Mouse (Mus musculus) neural tube, embryonic 11.5 days (tissue): ENCODE data around the gene Ptprq. TPM values are rescaled to one million over a fixed set of nuclear protein-coding genes. Genes with fewer than 3 reads are reported as not detected.

Experiments used
- ATAC-seq: fragments of 200-750 bp; cut with Nextera tagmentation; 2 replicates; pipeline ENCODE4 v1.8.0; 2017; ENCODE audit warnings: moderate number of reproducible peaks, mild to moderate bottlenecking, moderate TSS enrichment, moderate library complexity; ENCODE audit not compliant: insufficient read depth, low FRiP score, low TSS enrichment
- DNase-seq: peaks from one replicate; pipeline ENCODE4 v3.0.0-alpha.2; 2015; ENCODE audit warnings: low spot score
- H3K27ac ChIP-seq: fragments of 300-500 bp; sonication (generic); 2 replicates; pipeline ENCODE4 v1.5.1; 2014; ENCODE audit warnings: low read depth, mild to moderate bottlenecking, low read length
- H3K27me3 ChIP-seq: fragments of 300-500 bp; sonication (generic); 2 replicates; pipeline ENCODE4 v1.6.1; 2014; ENCODE audit warnings: mild to moderate bottlenecking, low read length, mixed read lengths; ENCODE audit not compliant: control insufficient read depth, insufficient read depth
- H3K36me3 ChIP-seq: fragments of 300-500 bp; sonication (generic); 2 replicates; pipeline ENCODE4 v1.6.1; 2014; ENCODE audit warnings: mild to moderate bottlenecking, low read length, moderate library complexity, mixed read lengths; ENCODE audit not compliant: control insufficient read depth, insufficient read depth
- H3K4me1 ChIP-seq: fragments of 300-500 bp; sonication (generic); 2 replicates; pipeline ENCODE4 v1.6.1; 2014; ENCODE audit warnings: low read length, mixed read lengths; ENCODE audit not compliant: control insufficient read depth, insufficient read depth
- H3K4me2 ChIP-seq: fragments of 300-500 bp; sonication (generic); 2 replicates; pipeline ENCODE4 v1.6.1; 2014; ENCODE audit warnings: low read depth, mild to moderate bottlenecking, moderate library complexity
- H3K4me3 ChIP-seq: fragments of 300-500 bp; sonication (generic); 2 replicates; pipeline ENCODE4 v1.5.1; 2014; ENCODE audit warnings: low read depth, low read length
- H3K9ac ChIP-seq: fragments of 300-500 bp; sonication (generic); 2 replicates; pipeline ENCODE4 v1.6.1; 2014; ENCODE audit warnings: mild to moderate bottlenecking, low read length
- H3K9me3 ChIP-seq: fragments of 300-500 bp; sonication (generic); 2 replicates; pipeline ENCODE4 v1.6.1; 2016; ENCODE audit warnings: low read length; ENCODE audit not compliant: control insufficient read depth
- WGBS: fragments of 180-500 bp; shearing (Covaris S2); extraction: QIAGEN DNeasy Blood & Tissue Kit; methylation state at CpG from one replicate; pipeline ENCODE4 v1.1.7; 2014; 5-methylcytosine and 5-hydroxymethylcytosine counted together
- polyA plus RNA-seq: library from polyadenylated mRNA; unstranded; fragments of >200 nt; fragmentation: Nextera tagmentation; extraction: Ambion mirVana; gene quantifications from 2 replicates; pipeline ENCODE4 v1.2.1, GENCODE M21; 2014

Gene Ptprq
- polyA plus RNA-seq, 1 experiment from 2014 or later = 0.05 TPM

DNA sequence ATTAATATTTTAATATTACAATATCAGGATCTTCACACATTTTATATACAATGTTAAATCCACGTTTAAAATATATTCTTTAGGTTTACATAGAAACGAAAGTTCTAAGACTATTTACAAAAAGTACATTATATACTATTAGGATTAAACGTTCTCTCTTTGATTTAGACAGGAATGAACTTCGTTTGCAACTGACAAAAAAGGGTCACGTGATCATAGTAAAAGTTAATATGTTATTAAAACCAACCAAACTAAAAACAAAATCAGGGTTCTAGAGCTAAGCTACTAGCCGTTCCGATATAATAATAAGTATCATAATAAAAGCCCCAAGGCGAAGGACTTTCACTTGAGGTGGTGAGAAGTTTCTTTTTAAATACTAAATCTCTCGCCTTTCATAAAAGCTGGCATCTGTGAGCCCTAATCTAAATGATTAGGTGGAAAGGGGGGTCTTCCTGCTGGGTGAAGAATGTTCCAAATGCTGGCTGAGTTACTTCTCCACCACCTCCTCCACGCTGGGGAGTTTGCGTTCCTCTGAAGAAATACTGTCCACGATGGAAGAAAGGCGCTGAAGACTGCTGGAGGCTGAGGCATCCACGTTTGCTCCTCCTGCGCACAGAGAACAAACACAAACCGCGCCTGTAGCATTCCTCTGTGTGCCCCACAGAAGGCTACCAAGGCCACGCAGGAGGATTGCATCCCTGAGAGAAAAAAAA is 226.8 kb downstream of the Ptprq start:
- WGBS = 49% methylated on average over 18 of the region's 18 CpGs
- Histone ChIP-seq H3K27me3 (no peaks in the 10 kb centered on the region), H3K27ac (no peak overlapping the region), H3K4me1 (no peaks in the 10 kb centered on the region), H3K4me2 (peak overlapping the region; percentile 34), H3K4me3 (no peak overlapping the region), H3K9me3 (no peaks in the 10 kb centered on the region), H3K36me3 (no peaks in the 10 kb centered on the region), H3K9ac (peak overlapping the region; percentile 20; the same call in 1 of the 2 replicates)
- DNase-seq (no peak), ATAC-seq (peak; percentile 35; the same call in 1 of the 2 replicates)

DNA sequence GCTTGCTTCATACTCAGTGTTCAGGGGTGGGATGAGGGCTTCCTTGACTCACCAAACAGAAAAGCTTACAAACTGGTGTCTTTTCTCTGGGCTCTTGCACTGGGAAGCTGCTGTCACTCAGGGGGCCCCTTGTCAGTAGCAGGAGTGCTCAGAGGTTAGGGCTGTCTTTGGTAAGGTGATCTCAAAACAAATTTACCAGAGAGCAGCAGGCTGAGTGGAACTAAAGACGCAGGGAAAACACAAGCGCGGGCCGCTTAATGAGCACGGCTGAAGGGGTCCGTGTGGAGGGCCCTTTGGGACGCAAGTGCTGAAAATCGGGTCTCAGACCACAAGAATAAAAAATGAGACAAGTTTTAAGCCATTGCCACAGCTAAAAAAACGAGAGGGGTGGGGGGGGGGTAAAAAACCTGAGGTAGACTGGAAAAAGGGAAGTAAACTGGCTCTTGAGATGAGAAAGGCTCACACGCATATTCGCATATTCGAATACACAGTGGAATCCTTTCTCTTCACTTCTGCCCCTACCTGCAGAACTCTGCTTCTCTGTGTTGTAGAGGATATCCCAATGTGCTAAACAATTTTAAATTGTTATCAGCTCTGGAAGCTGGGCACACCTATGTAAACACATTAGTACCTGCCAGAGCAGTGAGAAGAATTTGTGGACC is 231.1 kb downstream of the Ptprq start:
- Histone ChIP-seq H3K27ac (no peak overlapping the region), H3K9ac (no peak overlapping the region), H3K27me3 (no peaks in the 10 kb centered on the region), H3K4me1 (no peaks in the 10 kb centered on the region), H3K4me2 (no peak overlapping the region), H3K9me3 (no peaks in the 10 kb centered on the region), H3K36me3 (no peaks in the 10 kb centered on the region), H3K4me3 (no peak overlapping the region)
- WGBS = 30% methylated on average over 12 of the region's 12 CpGs
- ATAC-seq (no peak), DNase-seq (no peak)

DNA sequence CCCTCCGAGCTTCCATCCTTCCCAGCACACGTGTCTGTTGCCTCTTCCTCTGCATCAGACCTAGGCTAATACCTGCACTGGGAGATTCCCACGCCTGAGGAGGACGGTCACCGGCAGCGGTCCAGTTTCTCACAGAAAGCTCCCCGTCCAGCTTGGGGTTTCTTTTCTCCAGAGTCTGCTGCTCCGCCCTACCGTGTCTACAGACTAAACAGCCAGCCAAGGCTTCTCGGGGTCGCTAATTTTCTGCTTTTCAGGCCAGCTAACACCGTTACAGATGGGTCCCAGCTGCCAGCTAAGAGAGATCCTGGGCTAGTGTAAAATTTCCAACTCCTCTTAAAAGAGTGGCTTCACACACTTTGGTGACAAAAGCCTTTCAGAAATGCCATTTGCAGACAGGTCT is 233.1 kb downstream of the Ptprq start:
- no peak overlapping the region for H3K9ac ChIP-seq
- H3K36me3 ChIP-seq = no peaks in the 10 kb centered on the region
- no peak overlapping the region for H3K27ac ChIP-seq
- DNase-seq = no peak
- H3K9me3 ChIP-seq = no peaks in the 10 kb centered on the region
- ATAC-seq = no peak
- no peak overlapping the region for H3K4me2 ChIP-seq
- no peak overlapping the region for H3K4me3 ChIP-seq
- no peaks in the 10 kb centered on the region for H3K27me3 ChIP-seq
- WGBS = 52% methylated on average over 12 of the region's 12 CpGs
- H3K4me1 ChIP-seq = no peaks in the 10 kb centered on the region

DNA sequence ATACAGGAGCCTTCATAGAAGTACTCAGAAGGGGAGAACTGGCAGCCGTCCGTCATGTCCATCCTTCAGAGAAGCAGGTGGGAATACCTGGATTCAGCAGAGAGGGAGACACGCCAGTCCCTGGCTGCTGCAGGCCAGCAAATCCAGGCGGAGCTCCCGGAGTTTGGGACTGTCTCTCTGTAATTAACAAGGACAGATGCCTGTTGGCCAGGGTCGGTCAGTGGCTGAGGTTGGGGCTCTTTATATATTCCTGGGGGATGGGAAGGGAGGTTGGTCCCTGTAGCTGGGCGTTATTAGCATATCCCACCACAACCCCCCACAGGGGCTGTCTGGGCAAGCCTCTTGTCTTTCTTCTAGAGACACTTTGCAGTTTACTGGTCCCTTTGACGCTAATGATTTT is 234.0 kb downstream of the Ptprq start, which contains the start of gene Myf5:
Gene Myf5 (minus strand): TSS at position 265 of the 400 bp plus-strand sequence.
- Histone ChIP-seq H3K4me1 (no peaks in the 10 kb centered on the region), H3K36me3 (no peaks in the 10 kb centered on the region), H3K4me3 (no peak within 1 kb of the TSS; the same call in 1 of the 2 replicates), H3K27me3 (no peaks in the 10 kb centered on the region), H3K9ac (no peak within 1 kb of the TSS), H3K27ac (no peak within 1 kb of the TSS), H3K4me2 (no peak within 1 kb of the TSS), H3K9me3 (no peaks in the 10 kb centered on the region)
- no peak for DNase-seq
- WGBS = 34% methylated on average over 8 of the region's 8 CpGs
- ATAC-seq = no peak

DNA sequence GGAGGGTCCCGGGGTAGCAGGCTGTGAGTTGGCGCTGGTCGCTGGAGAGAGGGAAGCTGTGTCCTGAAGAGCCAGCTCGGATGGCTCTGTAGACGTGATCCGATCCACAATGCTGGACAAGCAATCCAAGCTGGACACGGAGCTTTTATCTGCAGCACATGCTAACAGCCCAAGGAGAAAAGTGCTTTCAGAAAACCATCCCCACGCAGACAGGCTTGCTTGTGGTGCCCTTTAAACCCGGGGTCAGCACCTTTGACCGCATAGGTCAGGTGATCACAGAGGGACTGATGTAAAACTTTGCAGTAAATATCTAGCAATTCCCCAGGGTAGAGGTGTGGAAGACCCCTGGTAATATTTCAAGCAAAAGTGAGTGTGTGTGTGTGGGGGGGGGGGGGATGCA is 235.8 kb downstream of the Ptprq start:
- Histone ChIP-seq H3K27ac (no peak overlapping the region), H3K9ac (no peak overlapping the region), H3K4me2 (peak overlapping the region; percentile 20; the same call in 1 of the 2 replicates), H3K4me3 (no peak overlapping the region), H3K4me1 (no peaks in the 10 kb centered on the region), H3K36me3 (no peaks in the 10 kb centered on the region), H3K9me3 (no peaks in the 10 kb centered on the region), H3K27me3 (no peaks in the 10 kb centered on the region)
- WGBS = 51% methylated on average over 10 of the region's 10 CpGs
- no peak for ATAC-seq
- DNase-seq = no peak

DNA sequence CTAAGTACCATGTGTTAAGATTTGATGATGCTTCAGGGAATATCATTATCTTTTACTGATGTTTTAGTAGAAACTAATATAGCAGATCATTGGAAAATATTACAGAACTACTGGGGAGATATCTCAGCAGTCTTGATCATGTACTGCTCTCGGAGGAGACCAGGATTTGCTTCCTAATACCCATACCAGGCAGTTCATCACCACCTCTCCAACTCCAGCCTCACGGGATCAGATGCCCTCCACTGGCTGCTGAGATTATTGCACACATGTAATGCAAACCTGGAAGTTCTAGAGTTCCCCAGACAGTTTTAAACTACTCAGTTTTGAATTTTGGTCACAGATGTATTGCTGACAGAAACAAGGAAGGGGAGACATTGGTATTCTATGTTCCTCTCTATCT is 246.4 kb downstream of the Ptprq start:
- H3K4me1 ChIP-seq = no peaks in the 10 kb centered on the region
- no peaks in the 10 kb centered on the region for H3K9me3 ChIP-seq
- DNase-seq (no peak), ATAC-seq (no peak)
- 53% methylated on average over 2 of the region's 2 CpGs for WGBS
- H3K4me2 ChIP-seq = no peak overlapping the region
- no peak overlapping the region for H3K9ac ChIP-seq
- no peaks in the 10 kb centered on the region for H3K27me3 ChIP-seq
- no peak overlapping the region for H3K27ac ChIP-seq
- H3K36me3 ChIP-seq = no peaks in the 10 kb centered on the region
- H3K4me3 ChIP-seq = no peak overlapping the region

DNA sequence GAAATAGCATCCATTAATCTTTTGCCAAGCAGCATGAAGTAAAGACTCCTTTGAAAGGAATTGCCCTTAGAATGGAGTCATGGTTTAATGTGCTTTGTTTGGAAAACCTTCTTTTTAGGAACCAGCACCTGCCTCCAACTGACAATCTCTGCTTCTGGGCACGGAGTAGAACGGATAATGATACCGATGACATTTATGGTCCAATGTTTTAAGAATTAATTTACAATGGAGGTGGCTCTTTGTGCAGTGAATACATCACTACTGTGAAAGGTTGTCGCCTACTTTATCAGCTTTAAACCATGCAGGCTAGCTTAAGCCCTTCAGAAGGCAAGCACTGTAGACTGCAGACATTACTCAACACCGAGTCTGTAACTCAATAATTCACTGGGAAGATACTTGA is 248.1 kb downstream of the Ptprq start:
- H3K27ac ChIP-seq = no peak overlapping the region
- no peak overlapping the region for H3K9ac ChIP-seq
- WGBS = 35% methylated on average over 5 of the region's 5 CpGs
- no peaks in the 10 kb centered on the region for H3K27me3 ChIP-seq
- no peak for DNase-seq
- H3K4me3 ChIP-seq = no peak overlapping the region
- H3K4me1 ChIP-seq = no peaks in the 10 kb centered on the region
- peak; percentile 60 for ATAC-seq
- H3K36me3 ChIP-seq = no peaks in the 10 kb centered on the region
- no peak overlapping the region for H3K4me2 ChIP-seq
- no peaks in the 10 kb centered on the region for H3K9me3 ChIP-seq

DNA sequence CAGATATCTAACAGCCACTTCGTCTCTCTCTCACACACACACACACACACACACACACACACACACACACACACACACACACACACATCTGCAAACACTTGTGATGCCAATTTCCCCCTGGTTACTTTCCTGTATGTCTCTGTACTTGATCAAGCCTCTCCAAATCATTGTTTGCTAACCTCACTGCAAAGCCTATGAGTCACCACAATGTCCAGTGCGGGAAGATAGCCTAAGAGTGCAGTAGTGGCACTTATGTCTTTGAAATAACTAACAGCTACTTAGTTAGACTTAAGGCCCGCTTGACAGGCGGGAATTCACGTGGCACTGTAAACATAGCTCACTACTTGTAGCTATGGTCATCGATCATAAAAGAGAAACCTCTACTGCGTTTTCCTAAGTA is 252.0 kb downstream of the Ptprq start:
- DNase-seq (no peak), ATAC-seq (no peak)
- Histone ChIP-seq H3K4me3 (no peak overlapping the region), H3K27ac (no peak overlapping the region), H3K9ac (no peak overlapping the region), H3K36me3 (no peaks in the 10 kb centered on the region), H3K4me1 (no peaks in the 10 kb centered on the region), H3K9me3 (no peaks in the 10 kb centered on the region), H3K4me2 (no peak overlapping the region), H3K27me3 (no peaks in the 10 kb centered on the region)
- 92% methylated on average over 7 of the region's 7 CpGs for WGBS
